Mouse (Mus musculus): ENCODE data around the gene Gm37240.

The Gm37240 gene

GRCm38 (mm10) chr3:85052196-85052595 lies 835.1 kb downstream of the Gm37240 start:
- no peak for DNase-seq (ENCODE audit: low read depth, low spot score)

DNA sequence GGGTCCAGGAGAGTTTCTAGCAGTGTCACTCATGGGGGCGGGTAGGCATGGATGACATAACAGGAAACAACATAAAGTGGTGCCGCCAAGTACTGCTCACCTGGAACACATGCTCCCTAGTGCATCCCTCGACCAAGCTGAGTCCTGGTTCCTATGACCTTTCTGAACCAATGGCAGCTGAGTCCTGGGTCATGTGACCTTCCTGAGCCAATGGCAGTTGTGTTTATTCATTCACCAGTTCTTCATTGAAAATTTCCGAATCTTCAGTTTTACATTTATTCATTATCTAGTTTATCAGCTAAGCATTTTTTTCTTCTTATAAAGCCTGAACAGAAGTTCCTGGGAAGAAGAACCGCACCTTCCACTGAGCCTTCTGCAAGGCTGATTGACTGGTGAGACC lies 838.7 kb downstream of the Gm37240 start:
- no peak for DNase-seq (ENCODE audit: low read depth, low spot score)

DNA sequence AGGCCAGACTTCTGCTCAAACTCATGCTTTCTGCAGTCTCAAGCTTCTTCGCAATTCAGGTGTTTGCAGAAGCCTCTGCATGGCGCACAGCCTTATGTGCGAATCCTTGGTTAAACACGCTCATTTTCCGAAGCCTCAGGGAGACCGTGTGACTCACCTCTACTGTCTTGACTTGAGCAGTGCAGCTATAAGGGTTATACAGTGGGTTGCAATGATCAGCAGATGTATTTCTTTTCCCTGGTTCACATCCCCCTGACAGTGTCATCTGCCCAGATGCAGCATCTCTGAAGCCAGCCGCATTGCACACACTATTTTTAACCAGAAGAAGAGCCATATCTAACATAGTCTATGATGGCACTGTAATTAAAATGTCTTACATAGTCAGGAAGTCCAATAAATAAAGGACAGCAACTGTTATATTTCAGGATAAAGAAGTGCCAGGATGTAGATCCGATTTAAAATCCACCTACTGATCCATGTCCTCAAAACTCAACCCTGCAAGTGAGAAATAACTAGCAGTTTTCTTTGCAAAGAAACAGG lies 843.6 kb downstream of the Gm37240 start:
- no peak for DNase-seq (ENCODE audit: low read depth, low spot score)

DNA sequence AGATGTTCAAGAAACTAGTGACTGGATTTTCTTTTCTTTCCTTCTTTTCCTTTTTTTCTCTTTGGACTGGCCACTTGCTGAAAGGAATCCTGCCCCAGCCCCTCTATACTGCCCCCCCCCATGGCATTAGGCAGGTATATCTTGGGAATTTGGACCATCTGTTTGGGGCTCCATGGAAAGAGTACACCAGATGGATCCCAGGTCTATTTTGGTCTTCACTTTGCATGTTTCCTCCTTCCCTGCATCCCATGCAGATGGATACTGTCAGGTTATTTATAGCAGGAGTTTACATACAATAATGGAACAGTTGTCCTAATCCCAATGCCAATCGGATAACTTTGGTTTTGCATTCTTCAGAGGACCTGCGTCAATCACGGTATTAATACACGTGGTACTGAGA lies 845.2 kb downstream of the Gm37240 start:
- DNase-seq (ENCODE audit: low read depth, low spot score), result no peak

DNA sequence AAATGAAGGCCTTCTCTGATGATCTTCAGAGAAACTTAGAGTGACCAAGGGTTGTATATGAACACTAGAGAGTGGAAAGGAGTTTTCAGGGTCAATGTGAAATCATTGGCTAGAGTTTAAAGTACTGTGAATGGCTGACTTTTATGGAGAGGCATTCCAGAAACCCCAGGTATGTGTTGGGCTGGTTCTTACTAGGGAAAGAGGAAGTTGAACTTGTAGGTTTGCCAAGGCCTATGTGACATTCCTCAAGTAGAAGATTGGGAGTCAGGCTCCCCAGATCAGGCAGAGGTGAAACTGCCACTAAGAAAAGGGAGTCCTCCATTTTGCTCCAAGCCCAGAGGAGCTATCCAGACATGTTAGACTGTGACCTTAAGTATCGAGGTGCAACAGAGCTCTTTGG lies 858.2 kb downstream of the Gm37240 start:
- no peak for DNase-seq (ENCODE audit: low read depth, low spot score)

DNA sequence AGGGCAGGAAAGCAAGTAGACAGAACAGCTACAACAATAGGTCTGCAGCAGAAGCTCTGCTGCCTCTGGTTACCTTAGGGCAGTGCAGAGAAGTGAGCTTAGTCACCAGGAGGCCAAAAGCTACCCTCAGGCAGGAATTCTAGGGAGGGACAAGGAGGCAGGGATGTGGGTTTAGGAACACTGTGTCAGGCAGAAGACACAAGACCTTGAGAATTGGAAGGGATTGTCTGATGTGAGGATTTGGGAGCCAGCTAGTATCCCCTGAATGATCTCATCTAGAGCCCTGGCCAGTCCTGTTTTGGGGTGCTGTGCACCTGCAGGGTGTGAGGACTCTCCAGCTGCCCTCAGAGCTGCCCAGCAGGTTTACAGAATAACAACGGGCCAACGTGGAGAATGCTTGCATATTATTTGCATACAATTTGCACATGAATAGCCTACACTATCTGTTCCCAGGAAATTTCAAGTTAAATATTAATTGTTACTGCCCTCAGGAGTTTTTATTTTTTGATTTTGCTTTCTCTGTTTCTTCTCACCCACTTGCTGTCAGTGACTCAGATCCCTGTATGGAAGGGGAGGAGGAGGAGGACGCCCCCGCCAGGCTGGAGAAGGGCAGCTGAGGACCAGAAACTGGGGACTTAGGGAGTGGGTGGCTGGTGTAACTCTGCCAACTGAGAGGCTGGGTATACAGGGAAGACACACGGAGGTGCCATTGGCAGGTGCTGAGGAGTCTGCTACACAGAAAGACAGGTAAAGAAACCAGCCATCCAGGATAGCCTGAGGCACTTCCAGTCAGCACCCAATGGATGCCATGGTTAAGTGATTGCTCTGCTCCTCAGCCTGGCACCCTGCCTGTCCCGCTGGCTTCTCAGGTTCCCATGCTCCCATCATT lies 862.3 kb downstream of the Gm37240 start:
- DNase-seq (ENCODE audit: low read depth, low spot score), result no peak

DNA sequence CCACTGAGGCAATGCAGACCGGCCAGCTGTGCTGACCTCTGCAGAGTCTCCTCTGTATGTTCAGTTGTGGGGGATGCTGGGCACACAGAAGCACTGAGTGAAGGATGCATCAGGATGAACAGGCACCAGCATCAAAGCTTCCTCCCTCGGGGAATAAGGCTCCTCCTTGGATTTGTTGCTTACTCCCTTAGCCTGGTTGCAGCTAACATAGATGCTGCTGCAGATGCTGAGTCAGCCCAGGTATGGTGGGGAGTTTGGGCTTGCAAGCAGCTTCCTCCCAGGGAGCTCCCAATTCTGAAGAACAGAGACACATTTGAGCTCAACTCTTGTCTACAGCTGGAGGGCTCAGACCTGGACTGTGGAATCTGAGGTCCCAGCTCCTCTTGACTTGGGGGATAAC lies 863.1 kb downstream of the Gm37240 start:
- DNase-seq (ENCODE audit: low read depth, low spot score), result no peak

DNA sequence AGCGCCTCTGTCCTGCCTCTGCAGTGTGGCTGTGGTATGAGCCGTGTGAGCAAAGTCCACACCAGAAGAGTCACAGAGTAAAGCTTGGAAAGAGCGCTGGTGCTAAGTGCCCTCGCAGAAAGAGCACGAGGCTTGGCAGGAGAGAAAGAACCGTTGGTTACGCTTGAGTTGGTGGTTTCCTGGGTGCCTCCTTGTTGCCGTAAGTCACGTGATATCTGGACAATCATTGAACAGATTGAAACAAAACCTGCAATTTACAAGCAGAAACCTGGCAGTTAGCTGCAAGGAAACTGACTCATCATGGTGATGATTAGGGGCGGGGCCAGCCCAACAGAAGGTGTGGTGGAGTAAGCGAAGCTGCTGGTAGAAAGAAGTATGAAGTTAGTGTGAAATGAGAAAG lies 864.5 kb downstream of the Gm37240 start:
- no peak for DNase-seq (ENCODE audit: low read depth, low spot score)

GRCm38 (mm10) chr3:85021816-85022215 lies 865.5 kb downstream of the Gm37240 start:
- no peak for DNase-seq (ENCODE audit: low read depth, low spot score)

- DNase-seq (ENCODE audit: low read depth, low spot score), result no peak
Observed at GRCm38 (mm10) chr3:85020137-85020536, 867.2 kb downstream of the Gm37240 start.

GRCm38 (mm10) chr3:85015667-85016066 lies 871.7 kb downstream of the Gm37240 start:
- no peak for DNase-seq (ENCODE audit: low read depth, low spot score)

DNA sequence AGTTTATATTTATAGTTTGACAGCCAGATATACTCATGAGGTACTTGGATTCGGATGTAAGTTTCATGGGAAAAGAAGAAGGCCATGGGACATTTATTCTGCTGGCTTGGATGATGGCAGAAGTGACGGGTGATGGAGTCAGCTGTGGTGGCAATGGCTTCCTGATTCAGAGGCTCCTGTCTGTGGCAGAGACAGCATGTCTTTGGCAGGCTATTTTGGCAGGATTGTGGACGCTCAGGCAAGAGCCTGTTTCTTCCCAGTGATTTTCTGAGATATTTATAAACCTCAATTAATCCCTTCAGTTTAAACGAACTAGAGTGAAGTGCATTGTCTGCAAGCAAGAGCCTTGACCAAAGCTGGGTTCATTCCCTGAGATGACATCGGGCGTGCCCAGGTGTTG lies 874.4 kb downstream of the Gm37240 start:
- DNase-seq (ENCODE audit: low read depth, low spot score), result no peak

DNA sequence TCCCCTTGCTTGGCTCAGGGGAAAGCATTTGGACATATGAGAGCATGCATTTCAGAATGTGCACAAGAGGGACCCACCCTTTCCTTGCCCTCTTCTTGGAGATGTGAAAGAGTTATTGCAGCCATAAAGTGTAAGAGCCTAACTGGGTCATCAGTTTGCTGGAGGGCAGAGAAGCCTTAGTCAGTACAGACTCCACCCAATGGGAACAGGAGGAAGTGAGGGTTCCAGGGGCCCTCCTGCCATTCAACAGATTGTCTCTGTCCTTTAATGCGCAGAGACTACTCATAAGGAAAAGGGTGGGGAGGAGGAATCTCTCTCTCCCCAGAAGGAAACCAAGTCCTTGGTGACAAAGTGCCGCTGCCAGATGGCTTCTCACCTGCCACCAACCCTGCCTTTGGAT lies 882.1 kb downstream of the Gm37240 start:
- DNase-seq (ENCODE audit: low read depth, low spot score), result no peak

DNA sequence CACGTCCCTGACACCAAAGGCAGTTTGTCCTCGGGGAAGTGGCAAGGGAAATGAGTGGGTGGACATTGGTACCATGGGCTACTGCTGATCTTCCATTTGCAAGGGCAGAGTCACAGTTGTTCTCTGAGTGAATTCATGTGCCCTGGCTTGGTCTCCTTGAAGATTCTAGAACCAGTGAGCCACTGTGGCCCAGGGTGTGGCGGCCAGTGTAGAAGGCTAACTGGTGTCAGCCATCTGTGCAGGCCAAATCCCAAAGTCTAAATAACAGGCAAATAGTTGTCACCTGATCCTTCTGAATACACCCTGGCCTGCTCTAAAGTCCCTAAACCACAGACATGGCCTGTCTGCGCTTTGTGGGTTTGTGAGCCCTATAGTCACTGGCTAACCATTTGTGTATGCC lies 898.4 kb downstream of the Gm37240 start:
- DNase-seq (ENCODE audit: low read depth, low spot score), result no peak

DNA sequence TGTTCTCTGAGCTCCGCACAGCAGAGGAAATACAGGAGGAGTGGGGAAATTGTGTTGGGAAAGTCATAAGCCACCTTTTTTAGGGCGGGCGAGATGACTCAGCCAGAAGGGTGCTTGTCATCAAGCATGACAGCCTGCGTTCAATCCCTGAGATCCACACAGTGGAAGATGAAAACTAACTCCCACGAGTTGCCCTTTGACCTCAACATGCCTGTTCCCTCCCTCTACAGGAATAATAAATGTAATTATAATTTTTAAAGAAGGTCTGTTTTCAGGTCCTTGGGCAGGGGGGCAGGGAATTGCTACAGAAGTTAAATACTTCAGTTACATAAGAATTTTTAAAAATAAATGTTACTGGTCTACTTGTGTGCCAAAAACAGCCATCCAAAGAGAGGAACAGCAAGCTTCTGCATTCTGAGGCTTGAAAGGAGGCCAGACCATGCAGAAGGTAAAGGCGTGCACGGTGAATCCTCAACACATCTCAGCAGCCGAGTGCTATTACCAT lies 902.1 kb downstream of the Gm37240 start:
- DNase-seq (ENCODE audit: low read depth, low spot score), result no peak

DNA sequence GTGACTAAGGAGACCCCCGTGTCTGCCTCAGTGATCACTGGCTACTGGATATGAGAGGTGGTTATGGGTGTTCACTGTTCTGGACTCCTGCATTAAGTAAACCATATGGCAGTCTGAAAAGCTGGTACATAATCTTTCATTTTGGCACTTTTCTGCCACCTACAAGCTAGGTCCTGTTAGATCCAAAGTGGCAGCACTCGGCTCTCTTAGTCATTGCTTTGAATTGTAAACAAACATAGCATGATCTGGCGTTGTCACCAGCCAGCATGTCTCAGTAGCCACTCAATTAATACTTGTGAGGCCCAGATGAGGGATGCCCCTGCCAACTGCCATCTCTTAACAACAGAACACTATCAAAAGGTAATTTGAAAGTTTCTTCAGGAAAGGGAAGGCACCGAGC lies 904.6 kb downstream of the Gm37240 start:
- DNase-seq (ENCODE audit: low read depth, low spot score), result no peak

DNA sequence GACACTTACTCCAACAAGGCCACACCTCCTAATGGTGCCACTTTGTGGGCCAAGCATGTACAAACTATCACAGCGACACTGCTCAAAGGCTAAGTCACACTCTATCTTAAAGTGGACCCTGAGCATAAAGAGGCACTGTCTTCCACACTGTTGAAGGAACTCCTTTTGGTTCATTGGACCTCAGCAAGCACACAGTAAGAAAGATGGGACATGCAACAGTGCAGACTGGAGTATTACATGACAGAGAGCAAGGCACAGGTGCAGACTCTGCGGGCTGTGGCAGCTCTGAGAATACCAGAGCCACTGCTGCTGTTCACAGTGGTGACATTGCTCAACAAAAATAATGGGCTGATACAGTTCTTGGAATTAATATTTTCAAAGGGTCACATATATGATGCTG lies 907.2 kb downstream of the Gm37240 start:
- DNase-seq (ENCODE audit: low read depth, low spot score), result no peak

DNA sequence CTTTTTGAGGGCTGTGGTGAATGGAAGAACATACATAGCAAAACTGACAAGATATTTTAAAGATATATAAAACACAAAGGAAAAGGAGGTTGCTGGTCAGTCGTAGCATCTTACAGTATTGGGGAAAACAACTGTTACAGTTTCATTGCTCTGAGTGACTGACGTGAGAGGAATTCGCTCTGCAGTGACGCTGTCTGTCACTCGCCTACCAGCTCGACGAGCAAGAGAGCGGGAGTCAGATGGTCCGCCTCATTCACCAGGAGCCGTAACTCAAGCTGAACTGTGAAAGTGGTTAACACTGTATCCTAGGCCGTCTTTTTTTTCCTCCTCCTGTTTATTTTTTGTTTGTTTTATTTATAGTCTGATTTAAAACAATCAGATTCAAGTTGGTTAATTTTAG lies 908.6 kb downstream of the Gm37240 start:
- no peak for DNase-seq (ENCODE audit: low read depth, low spot score)

DNA sequence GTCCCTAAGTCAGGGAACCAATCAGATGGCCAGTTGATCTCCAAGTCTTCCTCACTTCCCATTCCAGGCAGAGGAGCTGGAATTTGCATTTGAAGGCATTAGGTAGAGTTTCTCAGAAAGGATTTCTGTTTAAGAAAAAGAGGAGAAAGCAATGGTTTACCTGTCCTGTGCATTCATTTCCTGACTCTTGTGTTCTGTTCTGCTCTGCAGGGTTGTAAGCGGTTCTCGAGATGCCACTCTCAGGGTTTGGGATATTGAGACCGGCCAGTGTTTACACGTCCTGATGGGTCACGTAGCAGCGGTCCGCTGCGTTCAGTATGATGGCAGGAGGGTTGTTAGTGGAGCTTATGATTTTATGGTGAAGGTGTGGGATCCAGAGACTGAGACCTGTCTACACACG lies 913.1 kb downstream of the Gm37240 start:
- no peak for DNase-seq (ENCODE audit: low read depth, low spot score)

GRCm38 (mm10) chr3:84972881-84973280 lies 914.4 kb downstream of the Gm37240 start:
- no peak for DNase-seq (ENCODE audit: low read depth, low spot score)

DNA sequence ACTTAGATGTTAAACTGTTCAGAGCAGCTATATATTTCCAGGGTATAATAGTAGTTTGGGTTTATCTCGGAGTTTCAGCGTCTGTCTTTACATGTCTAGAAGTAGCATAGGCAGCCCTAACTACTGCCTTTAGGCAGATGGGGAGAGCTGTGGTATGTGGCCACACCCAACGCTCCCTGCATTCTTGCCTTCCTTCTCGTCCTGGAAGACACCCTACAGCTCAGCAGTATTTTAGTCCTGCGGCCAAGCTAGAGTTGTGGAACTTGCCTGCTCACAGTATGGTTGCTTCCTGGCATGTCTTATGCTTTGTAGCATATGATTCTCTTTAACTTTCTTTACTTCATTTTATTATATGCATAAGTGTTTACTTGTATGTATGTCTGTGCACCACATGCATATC lies 915.8 kb downstream of the Gm37240 start:
- DNase-seq (ENCODE audit: low read depth, low spot score), result no peak

- no peak for DNase-seq (ENCODE audit: low read depth, low spot score)
Observed at GRCm38 (mm10) chr3:84967364-84967763, 920.0 kb downstream of the Gm37240 start.

GRCm38 (mm10) chr3:84965156-84965555 lies 922.2 kb downstream of the Gm37240 start:
- no peak for DNase-seq (ENCODE audit: low read depth, low spot score)

Data from retina, adult 2 months (tissue).